Mouse (Mus musculus) G1E (cell line): ENCODE results near the gene Birc7. TPM values are rescaled to one million over a fixed set of nuclear protein-coding genes. Genes with fewer than 3 reads are reported as not detected.
A peak's percentile ranks its signal among the peaks of the same experiment; 100 is the strongest.

Source experiments
- ATAC-seq: 2 replicates; pipeline ENCODE4 v1.8.0; 2016; ENCODE audit warnings: mild to moderate bottlenecking; ENCODE audit not compliant: insufficient number of reproducible peaks, poor library complexity, low FRiP score, severe bottlenecking; ENCODE audit errors: extremely low read depth
- DNase-seq: peaks from one replicate; pipeline ENCODE4 v3.0.0; 2012; ENCODE audit warnings: low spot score
- H3K27me3 ChIP-seq: 2 replicates; pipeline ENCODE4 v1.6.1; 2012; ENCODE audit warnings: mild to moderate bottlenecking, low read length, inconsistent platforms; ENCODE audit not compliant: insufficient read depth
- H3K36me3 ChIP-seq: replicated peaks from 2 replicates; pipeline ENCODE3; 2012; ENCODE audit warnings: mild to moderate bottlenecking, inconsistent platforms
- H3K4me1 ChIP-seq: 2 replicates; pipeline ENCODE4 v1.6.1; 2012; ENCODE audit warnings: low read depth, low read length, inconsistent platforms, mixed read lengths; ENCODE audit not compliant: insufficient read depth
- H3K4me3 ChIP-seq: 2 replicates; pipeline ENCODE4 v1.5.1; 2012; ENCODE audit warnings: low read depth, mild to moderate bottlenecking, inconsistent platforms, low read length, moderate library complexity, mixed read lengths
- H3K9me3 ChIP-seq: replicated peaks from 2 replicates; pipeline ENCODE4 v1.6.1; 2012; ENCODE audit warnings: inconsistent platforms
- CTCF ChIP-seq: IDR thresholded peaks from 2 replicates; pipeline ENCODE4 v1.5.1; 2012; ENCODE audit warnings: low read depth, low read length, inconsistent platforms, mixed read lengths
- GATA1 ChIP-seq: IDR thresholded peaks from 2 replicates; pipeline ENCODE4 v1.6.1; 2012; ENCODE audit warnings: borderline replicate concordance, low read length, inconsistent platforms, mixed read lengths
- GATA2 ChIP-seq: IDR thresholded peaks from 2 replicates; pipeline ENCODE4 v1.6.1; 2012; ENCODE audit warnings: low read depth, low read length, inconsistent platforms, borderline replicate concordance
- POLR2AphosphoS5 ChIP-seq: IDR thresholded peaks from 2 replicates; pipeline ENCODE4 v1.6.1; 2012; ENCODE audit warnings: low read depth, low read length, inconsistent platforms; ENCODE audit not compliant: insufficient replicate concordance
- TAL1 ChIP-seq: conservative IDR thresholded peaks from 2 replicates; pipeline ENCODE4 v1.6.1; 2012; ENCODE audit warnings: low read depth, low read length, inconsistent platforms, mixed read lengths
- polyA plus RNA-seq: library from polyadenylated mRNA; stranded (reverse); fragments of >175 nt; gene quantifications from 2 replicates; pipeline ENCODE4 v1.2.3, GENCODE M21; 2012
- total RNA-seq, 2 experiments: library from RNA; stranded (forward) in 1 of 2; stranded (reverse) in 1 of 2; fragments of 200-1000 nt in 1 of 2; fragments of >200 nt in 1 of 2; fragmentation: Nextera tagmentation in 1 of 2; gene quantifications; 2 replicates each; pipeline ENCODE4 v1.2.3; 2014 to 2017

The Birc7 gene
- total and polyA plus RNA-seq, 3 experiments: not detected

DNA sequence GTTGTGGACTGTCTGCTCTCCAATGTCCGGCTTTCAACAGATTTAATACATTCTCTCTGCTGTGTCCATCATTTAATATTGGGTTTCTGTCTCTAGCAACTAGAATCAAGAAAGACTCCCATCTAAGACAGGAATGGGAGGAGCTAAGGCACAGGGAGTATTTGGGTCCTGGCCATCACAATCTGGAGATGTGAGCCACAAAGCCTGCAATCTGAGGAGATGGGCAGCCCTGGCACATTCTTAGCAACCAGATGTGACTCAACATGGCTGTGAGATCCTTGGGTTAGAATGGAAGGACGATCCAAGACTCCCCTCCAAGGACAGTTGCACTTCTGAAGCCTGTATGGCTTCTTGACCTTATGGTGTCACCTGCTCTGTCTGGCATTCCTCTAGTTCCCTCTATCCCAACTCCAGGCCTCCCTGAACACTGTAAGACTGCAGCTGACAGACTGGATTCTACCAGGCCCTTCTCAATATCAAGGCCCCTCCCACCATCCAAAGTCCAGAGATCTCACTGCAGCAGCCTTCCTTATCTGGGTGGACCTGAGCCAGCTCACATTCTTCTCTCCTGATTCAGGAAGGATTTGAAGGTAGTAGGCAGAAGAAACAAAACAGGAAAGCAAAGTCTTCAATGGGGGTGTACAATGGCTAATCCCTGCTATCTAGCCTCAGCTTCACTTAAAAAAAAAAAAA is 33.9 kb downstream of the Birc7 start:
- Histone ChIP-seq H3K4me1 (peaks cover 17% of the 10 kb centered on the region), H3K4me3 (no peak overlapping the region), H3K36me3 (no peaks in the 10 kb centered on the region), H3K27me3 (peaks cover 30% of the 10 kb centered on the region), H3K9me3 (no peaks in the 10 kb centered on the region)
- DNase-seq: no peak
- TF ChIP-seq GATA1 (no peak), POLR2AphosphoS5 (no peak), CTCF (no peak), GATA2 (no peak), TAL1 (no peak)
- ATAC-seq: no peak

- TF ChIP-seq CTCF (peak; percentile 95), GATA2 (no peak), GATA1 (no peak)
- Histone ChIP-seq H3K9me3 (no peaks in the 10 kb centered on the region), H3K4me3 (no peak overlapping the region), H3K36me3 (peaks cover 4% of the 10 kb centered on the region), H3K27me3 (peaks cover 22% of the 10 kb centered on the region), H3K4me1 (peaks cover 23% of the 10 kb centered on the region)
- peak; percentile 60 for DNase-seq
- peak; percentile 26; the same call in 1 of the 2 replicates for ATAC-seq
Observed at GRCm38 (mm10) chr2:180963956-180964355, 35.1 kb downstream of the Birc7 start.

DNA sequence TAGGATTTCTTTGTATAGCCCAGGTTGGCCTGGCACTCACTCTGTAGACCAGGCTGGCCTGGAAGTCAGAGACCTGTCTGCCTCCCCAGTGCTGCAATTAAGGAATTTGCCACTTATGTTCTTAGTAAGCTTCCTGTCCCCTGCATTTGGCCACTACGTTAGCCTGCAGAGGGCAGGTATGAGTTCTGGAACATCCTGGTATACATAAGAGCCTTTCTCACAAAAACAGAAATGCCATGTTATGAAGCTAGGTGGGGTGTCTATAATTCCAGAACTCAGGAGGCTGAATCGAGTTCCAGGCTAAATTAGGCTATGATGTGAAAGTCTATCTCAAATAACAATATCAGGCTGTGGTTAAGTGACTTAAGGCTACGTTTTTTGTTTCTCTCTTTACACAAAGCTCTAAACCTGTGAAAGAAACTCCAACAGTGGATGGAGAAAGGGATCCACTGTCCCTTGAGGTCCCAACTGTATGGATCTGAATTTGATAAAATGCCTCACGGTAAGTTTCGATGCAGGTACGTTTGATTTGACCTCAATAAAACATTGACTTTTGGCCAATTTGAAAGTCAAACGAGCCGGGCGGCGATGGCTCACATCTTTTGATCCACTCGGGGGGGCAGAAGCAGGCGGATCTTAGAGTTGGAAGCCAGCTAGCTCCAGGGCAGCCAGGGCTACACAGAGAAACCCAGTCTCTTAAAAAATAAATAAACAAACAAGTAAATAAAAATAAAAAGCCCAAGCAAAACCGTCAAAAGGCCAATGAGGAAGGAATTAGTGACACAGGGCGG is 37.5 kb downstream of the Birc7 start:
- Histone ChIP-seq H3K4me3 (peak overlapping the region; percentile 85), H3K27me3 (peaks cover 6% of the 10 kb centered on the region; the same call in 1 of the 2 replicates), H3K4me1 (peaks cover 28% of the 10 kb centered on the region), H3K36me3 (peaks cover 27% of the 10 kb centered on the region), H3K9me3 (no peaks in the 10 kb centered on the region)
- DNase-seq: peak; percentile 14
- no peak for TF ChIP-seq TAL1
- no peak for TF ChIP-seq GATA2
- no peak for TF ChIP-seq POLR2AphosphoS5
- ATAC-seq: no peak

DNA sequence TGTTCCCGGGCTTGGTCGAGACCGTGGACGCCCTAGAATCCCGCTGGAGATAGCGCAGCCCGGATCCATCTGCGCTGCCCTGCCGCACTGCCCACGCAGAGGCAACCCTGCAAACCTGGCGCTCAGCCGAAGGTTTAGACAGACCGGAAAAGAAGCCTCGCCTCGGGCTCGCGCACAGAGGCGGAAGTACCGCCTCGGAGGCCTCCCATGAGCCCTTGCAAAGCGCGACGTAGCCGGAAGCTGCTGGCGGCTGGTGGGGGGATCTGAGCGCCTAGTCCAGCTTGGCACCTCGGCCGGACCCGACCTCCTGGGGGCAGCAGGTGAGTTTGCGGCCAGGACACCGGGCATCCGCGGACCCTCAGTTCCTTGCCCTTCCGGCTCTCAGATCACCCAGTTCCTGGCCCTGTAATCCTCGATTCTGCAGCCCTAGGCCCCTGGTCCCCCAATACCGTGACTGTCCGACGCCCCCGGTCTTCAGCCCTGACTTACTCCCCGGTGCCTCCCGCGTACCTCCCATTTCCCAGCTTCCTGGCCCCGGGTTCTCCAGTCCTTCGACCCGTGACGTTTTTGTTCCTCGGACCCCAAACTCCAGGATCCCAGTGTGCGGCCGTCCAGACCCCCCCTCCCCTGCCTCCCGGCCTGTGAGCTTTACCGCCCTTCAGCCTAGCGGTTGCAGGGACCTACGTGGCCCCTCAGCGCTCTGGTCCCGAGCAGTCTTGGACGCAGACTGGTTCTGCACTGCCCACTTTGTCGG is 38.4 kb downstream of the Birc7 start, which contains the start of gene Arfgap1:
Gene Arfgap1 (plus strand): TSS at position 216 of the 754 bp plus-strand sequence.
- Histone ChIP-seq H3K4me3 (peak within 1 kb of the TSS; percentile 85), H3K36me3 (peaks cover 36% of the 10 kb centered on the region), H3K4me1 (peaks cover 31% of the 10 kb centered on the region), H3K27me3 (peaks cover 2% of the 10 kb centered on the region; the same call in 1 of the 2 replicates), H3K9me3 (no peaks in the 10 kb centered on the region)
- DNase-seq (peak; percentile 98), ATAC-seq (peak; percentile 90)
- no peak for TF ChIP-seq GATA1
- no peak for TF ChIP-seq GATA2
- TF ChIP-seq TAL1: no peak
- TF ChIP-seq POLR2AphosphoS5: no peak

DNA sequence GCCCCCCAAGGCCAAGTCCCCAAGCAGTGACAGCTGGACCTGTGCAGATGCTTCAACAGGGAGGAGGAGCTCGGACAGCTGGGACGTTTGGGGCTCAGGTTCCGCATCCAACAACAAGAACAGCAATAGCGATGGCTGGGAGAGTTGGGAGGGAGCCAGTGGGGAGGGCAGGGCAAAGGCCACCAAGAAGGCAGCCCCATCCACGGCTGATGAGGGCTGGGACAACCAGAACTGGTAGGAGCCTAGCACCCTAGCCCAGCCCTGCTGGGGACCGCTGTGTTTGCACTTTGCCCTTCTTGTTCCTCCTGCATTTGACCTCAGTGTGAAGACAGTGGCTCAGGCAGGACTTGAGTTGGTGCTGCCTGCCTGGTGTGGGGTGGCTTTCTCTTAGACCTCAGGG is 52.3 kb downstream of the Birc7 start:
- peaks cover 88% of the 10 kb centered on the region for H3K36me3 ChIP-seq
- no peaks in the 10 kb centered on the region; the same call in 1 of the 2 replicates for H3K4me1 ChIP-seq
- H3K27me3 ChIP-seq: no peaks in the 10 kb centered on the region
- no peaks in the 10 kb centered on the region for H3K9me3 ChIP-seq
- TF ChIP-seq GATA1: no peak
- no peak for TF ChIP-seq TAL1
- TF ChIP-seq CTCF: no peak
- no peak for TF ChIP-seq POLR2AphosphoS5
- no peak for TF ChIP-seq GATA2
- DNase-seq (no peak), ATAC-seq (no peak)
- no peak overlapping the region for H3K4me3 ChIP-seq

Other genes with a start within 250 kb of the Birc7 start
- gene Dido1, start 219.0 kb upstream of the Birc7 start, total RNA-seq (2014; fragmentation: Nextera tagmentation): 57.3 and 66.5 TPM in 2 replicates
- gene Dido1, start 219.0 kb upstream of the Birc7 start, total RNA-seq (2017): 53.6 and 62.3 TPM in 2 replicates
- 19.4 and 21.4 TPM in 2 replicates for gene Dido1, start 219.0 kb upstream of the Birc7 start, polyA plus RNA-seq
- 68.9 and 79.7 TPM in 2 replicates for gene Gid8, start 218.9 kb upstream of the Birc7 start, total RNA-seq (2014; fragmentation: Nextera tagmentation)
- gene Gid8, start 218.9 kb upstream of the Birc7 start, total RNA-seq (2017): 70.2 and 78.3 TPM in 2 replicates
- 29.3 and 35.5 TPM in 2 replicates for gene Gid8, start 218.9 kb upstream of the Birc7 start, polyA plus RNA-seq
- gene Slc17a9, start 203.8 kb upstream of the Birc7 start, total RNA-seq (2014; fragmentation: Nextera tagmentation): 1.2 and 2.0 TPM in 2 replicates
- 0.06 TPM in 1 of 2 replicates, not detected in the other for gene Slc17a9, start 203.8 kb upstream of the Birc7 start, total RNA-seq (2017)
- gene Slc17a9, start 203.8 kb upstream of the Birc7 start, polyA plus RNA-seq: 0.26 and 0.36 TPM in 2 replicates
- gene Bhlhe23, start 152.1 kb upstream of the Birc7 start, total RNA-seq (2014; fragmentation: Nextera tagmentation): not detected in 2 replicates
- gene Bhlhe23, start 152.1 kb upstream of the Birc7 start, total RNA-seq (2017): 0.11 TPM in 1 of 2 replicates, not detected in the other
- gene Bhlhe23, start 152.1 kb upstream of the Birc7 start, polyA plus RNA-seq: not detected in 2 replicates
- 90.2 and 96.6 TPM in 2 replicates for gene Ythdf1, start 8.1 kb upstream of the Birc7 start, total RNA-seq (2014; fragmentation: Nextera tagmentation)
- 24.6 and 26.3 TPM in 2 replicates for gene Ythdf1, start 8.1 kb upstream of the Birc7 start, total RNA-seq (2017)
- 72.5 and 87.0 TPM in 2 replicates for gene Ythdf1, start 8.1 kb upstream of the Birc7 start, polyA plus RNA-seq
- gene Nkain4, start 25.7 kb downstream of the Birc7 start, total RNA-seq (2014; fragmentation: Nextera tagmentation): not detected in 2 replicates
- gene Nkain4, start 25.7 kb downstream of the Birc7 start, total RNA-seq (2017): not detected in 2 replicates
- not detected in 2 replicates for gene Nkain4, start 25.7 kb downstream of the Birc7 start, polyA plus RNA-seq
- 29.7 and 56.1 TPM in 2 replicates for gene Arfgap1, start 38.2 kb downstream of the Birc7 start, total RNA-seq (2014; fragmentation: Nextera tagmentation)
- gene Arfgap1, start 38.2 kb downstream of the Birc7 start, total RNA-seq (2017): 40.6 and 41.4 TPM in 2 replicates
- gene Arfgap1, start 38.2 kb downstream of the Birc7 start, polyA plus RNA-seq: 27.8 and 39.9 TPM in 2 replicates
- 3.7 and 4.9 TPM in 2 replicates for gene Col20a1, start 57.5 kb downstream of the Birc7 start, total RNA-seq (2014; fragmentation: Nextera tagmentation)
- gene Col20a1, start 57.5 kb downstream of the Birc7 start, total RNA-seq (2017): 0.38 and 0.58 TPM in 2 replicates
- 0.57 TPM in 2 replicates for gene Col20a1, start 57.5 kb downstream of the Birc7 start, polyA plus RNA-seq
- gene Chrna4, start 114.5 kb downstream of the Birc7 start, total RNA-seq (2014; fragmentation: Nextera tagmentation): not detected in 2 replicates
- 0.05 and 0.41 TPM in 2 replicates for gene Chrna4, start 114.5 kb downstream of the Birc7 start, total RNA-seq (2017)
- gene Chrna4, start 114.5 kb downstream of the Birc7 start, polyA plus RNA-seq: not detected in 2 replicates
- 1.6 TPM in 1 of 2 replicates, not detected in the other for gene Kcnq2, start 206.3 kb downstream of the Birc7 start, total RNA-seq (2014; fragmentation: Nextera tagmentation)
- 0.23 and 0.44 TPM in 2 replicates for gene Kcnq2, start 206.3 kb downstream of the Birc7 start, total RNA-seq (2017)
- not detected in 2 replicates for gene Kcnq2, start 206.3 kb downstream of the Birc7 start, polyA plus RNA-seq
- gene Eef1a2, start 228.0 kb downstream of the Birc7 start, total RNA-seq (2014; fragmentation: Nextera tagmentation): not detected in 2 replicates
- 0.05 TPM in 1 of 2 replicates, not detected in the other for gene Eef1a2, start 228.0 kb downstream of the Birc7 start, total RNA-seq (2017)
- gene Eef1a2, start 228.0 kb downstream of the Birc7 start, polyA plus RNA-seq: not detected in 2 replicates